Comparison of ENCODE assay signal across 7 mouse cellular contexts in genomic region chr8:91147715-91148114, GRCm38 (mm10). TPM values are rescaled to one million over a fixed set of nuclear protein-coding genes. Genes with fewer than 3 reads are reported as not detected.
DNase-seq lines count a peak whose midpoint lies in the region; ATAC-seq and TF ChIP-seq lines count a peak whose summit lies in the region.

No protein-coding gene starts in this region.

- no peaks in the 10 kb centered on the region for H3K27me3 ChIP-seq in hindbrain, postnatal 0 days (ENCODE audit: insufficient read depth, low read length)
- H3K27me3 ChIP-seq in neural tube, embryonic 13.5 days: no peaks in the 10 kb centered on the region

- ATAC-seq in hindbrain, postnatal 0 days: peak; percentile 13; the same call in 1 of the 2 replicates
- ATAC-seq in neural tube, embryonic 13.5 days (ENCODE audit: low read depth): peak; percentile 55; the same call in 1 of the 2 replicates

- 11% methylated on average over 6 of the region's 6 CpGs for WGBS in hindbrain, postnatal 0 days
- WGBS in neural tube, embryonic 13.5 days: 11% methylated on average over 6 of the region's 6 CpGs

- H3K4me2 ChIP-seq in hindbrain, postnatal 0 days (ENCODE audit: low read depth, low read length): peak overlapping the region; percentile 38
- no peak overlapping the region for H3K4me2 ChIP-seq in neural tube, embryonic 13.5 days

- H3K36me3 ChIP-seq in hindbrain, postnatal 0 days (ENCODE audit: insufficient read depth, low read length): no peaks in the 10 kb centered on the region
- H3K36me3 ChIP-seq in neural tube, embryonic 13.5 days: no peaks in the 10 kb centered on the region

- no peak overlapping the region for H3K4me3 ChIP-seq in hindbrain, postnatal 0 days (ENCODE audit: low read length)
- H3K4me3 ChIP-seq in neural tube, embryonic 13.5 days: no peak overlapping the region

- peak; percentile 55 to 71 for DNase-seq in right cerebral cortex, adult 2 months (ENCODE audit: low spot score in 2 of 2)
- no peak for DNase-seq in right cerebral cortex, postnatal 36 days (ENCODE audit: low spot score in 2 of 2)
- DNase-seq in T-cell, adult 2 months (ENCODE audit: low spot score): peak; percentile 45
- DNase-seq in cerebellum, postnatal 36 days: peak; percentile 35 to 60
- peak; percentile 81 for DNase-seq in hindbrain, postnatal 0 days (ENCODE audit: low spot score)
- DNase-seq in liver: peak; percentile 18

- no peaks in the 10 kb centered on the region for H3K4me1 ChIP-seq in hindbrain, postnatal 0 days (ENCODE audit: insufficient read depth, low read length)
- no peaks in the 10 kb centered on the region; the same call in 1 of the 2 replicates for H3K4me1 ChIP-seq in neural tube, embryonic 13.5 days (replicated peaks)

- TF ChIP-seq CTCF in hindbrain, postnatal 0 days (IDR thresholded peaks at IDR 0.05; ENCODE audit: low read depth): peak; percentile 89

- H3K9me3 ChIP-seq in hindbrain, postnatal 0 days (ENCODE audit: low read length): no peaks in the 10 kb centered on the region
- peaks cover 5% of the 10 kb centered on the region; the same call in 1 of the 2 replicates for H3K9me3 ChIP-seq in neural tube, embryonic 13.5 days

- H3K27ac ChIP-seq in hindbrain, postnatal 0 days: no peak overlapping the region
- H3K27ac ChIP-seq in neural tube, embryonic 13.5 days (replicated peaks): no peak overlapping the region

- no peak overlapping the region for H3K9ac ChIP-seq in hindbrain, postnatal 0 days (replicated peaks; ENCODE audit: low read length)
- no peak overlapping the region for H3K9ac ChIP-seq in neural tube, embryonic 13.5 days

RNA-seq across cellular contexts. Expression of gene Aktip, which starts 52.1 kb away (rescaled TPM):
- 186 and 211 TPM in 2 replicates for total RNA-seq in hindbrain, postnatal 0 days (2014; rRNA removed)
- 131 and 134 TPM in 2 replicates for polyA plus RNA-seq in hindbrain, postnatal 0 days (2015; fragmentation: Nextera tagmentation; extraction: Ambion mirVana)
- 108 and 111 TPM in 2 replicates for polyA plus RNA-seq in neural tube, embryonic 13.5 days (2015; fragmentation: Nextera tagmentation; extraction: Ambion mirVana)

Comparison
In these comparisons a context has a peak if more than half of its experiments do, and no peak if none do; other contexts are left out.
1. DNase-seq: peak in right cerebral cortex, adult 2 months (2 of 2), T-cell, adult 2 months (single experiment), cerebellum, postnatal 36 days (2 of 2), hindbrain, postnatal 0 days (single experiment) and liver (single experiment); none in right cerebral cortex, postnatal 36 days (0 of 2).